Mouse (Mus musculus) heart, adult 18-20 months (tissue): ENCODE measurements at regions not wholly inside any gene's neighbourhood (a gene's known extent, or its start where the extent isn't known, plus 50 kb on each side); places are given as distances from the start of the nearest gene placed in this dataset.

ENCODE experiments used
- DNase-seq, 2 experiments: peaks; one replicate each; pipeline ENCODE4 v3.0.0; 2021 to 2022; ENCODE audit warnings: mixed read lengths in 1 of 2

GRCm38 (mm10) chr5:35162607-35163006 lies 57.0 kb upstream of the Lrpap1 start:
- DNase-seq, result no peak

GRCm38 (mm10) chr5:35162120-35162519 lies 56.6 kb upstream of the Lrpap1 start:
- no peak for DNase-seq

GRCm38 (mm10) chr5:35160929-35161815 lies 55.6 kb upstream of the Lrpap1 start:
- DNase-seq, result no peak

DNA sequence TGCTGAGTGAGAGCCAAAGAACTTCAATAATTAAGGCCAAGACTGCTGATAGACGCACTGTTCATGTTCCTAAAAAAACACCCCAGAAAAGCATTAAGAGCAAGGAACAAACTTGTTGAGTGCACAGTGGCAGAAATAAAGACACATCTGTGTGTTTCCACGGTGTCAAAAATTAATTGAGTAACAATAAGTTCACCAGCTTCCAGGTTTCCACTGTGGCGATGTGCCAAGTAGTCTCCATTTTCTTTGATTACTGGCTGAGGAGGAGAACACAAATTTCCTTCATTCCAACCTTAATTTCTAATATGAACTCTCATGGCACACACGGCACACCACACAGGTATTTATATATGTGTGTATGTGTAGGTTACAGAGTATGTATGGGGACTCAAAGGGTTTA lies 54.3 kb upstream of the Lrpap1 start:
- no peak for DNase-seq

DNA sequence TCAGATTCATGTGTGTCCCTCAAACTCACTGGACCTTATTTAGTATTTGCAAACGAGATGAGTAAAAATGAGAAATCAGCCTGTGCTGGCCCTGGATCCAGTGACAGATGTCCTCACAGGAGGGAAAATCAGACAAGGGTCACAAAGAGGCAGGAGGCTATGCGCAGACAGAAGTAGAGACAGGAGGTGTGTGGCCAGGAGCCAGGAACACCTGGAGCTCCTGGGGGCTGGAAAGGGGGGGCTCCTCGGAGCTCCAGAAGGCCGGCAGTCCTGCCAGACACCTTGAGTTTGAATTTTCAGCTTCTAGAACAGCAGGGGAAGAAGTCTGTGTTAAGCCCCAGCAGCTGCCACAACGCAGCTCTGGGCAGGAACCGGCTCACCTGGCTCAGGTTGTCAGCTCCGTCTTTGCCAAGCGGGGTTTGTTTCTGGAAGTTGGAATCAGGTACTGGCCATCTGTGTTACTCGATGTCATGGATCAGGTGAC lies 53.7 kb upstream of the Lrpap1 start:
- DNase-seq, result no peak

DNA sequence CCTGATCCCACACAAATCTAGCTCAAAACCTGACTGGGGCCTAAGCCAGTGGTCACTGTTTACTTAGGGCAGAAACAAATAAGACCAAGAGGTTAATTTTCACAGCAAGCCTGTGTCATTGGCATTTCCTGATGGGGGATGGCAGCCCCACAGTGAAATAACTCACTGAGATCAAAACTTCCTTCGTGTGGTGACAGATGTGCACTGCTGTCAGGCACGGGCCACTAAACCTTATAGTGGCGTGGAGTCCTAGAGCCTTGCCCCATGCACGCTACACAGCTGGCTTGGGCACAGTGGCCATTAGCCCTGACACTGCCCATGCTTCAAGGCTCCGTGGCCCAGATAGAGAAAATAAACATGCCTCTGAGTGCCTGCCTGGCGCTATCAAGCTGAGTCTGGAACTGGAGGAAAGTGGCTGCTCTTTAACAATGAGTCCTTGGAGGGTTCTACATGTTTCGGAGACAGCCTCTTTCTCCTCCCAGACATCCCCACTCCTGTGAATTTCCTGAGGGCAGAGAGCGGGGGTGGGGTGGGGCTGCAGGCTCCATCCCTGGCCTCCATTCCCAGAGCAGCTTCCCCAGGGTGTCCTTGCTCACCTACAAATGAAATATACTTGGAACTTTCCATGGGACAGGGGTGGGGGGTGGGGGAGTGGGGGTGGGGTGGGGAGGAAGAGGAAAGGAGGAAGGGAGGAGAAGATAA lies 52.9 kb upstream of the Lrpap1 start:
- no peak for DNase-seq

- DNase-seq, result no peak
Measured at GRCm38 (mm10) chr5:35156371-35156770, 50.8 kb upstream of the Lrpap1 start.

- DNase-seq, result no peak
Measured at GRCm38 (mm10) chr5:35155717-35156116, 50.2 kb upstream of the Lrpap1 start.
